25 mouse cellular contexts compared by ENCODE assay signal in genomic region chr12:72700013-72700412, GRCm38 (mm10). TPM values are rescaled to one million over a fixed set of nuclear protein-coding genes. Genes with fewer than 3 reads are reported as not detected.
DNase-seq lines count a peak whose midpoint lies in the region; ATAC-seq and TF ChIP-seq lines count a peak whose summit lies in the region.
"Had no signal": no experiment of that assay in that cellular context is flagged by ENCODE, and none has a peak within 500 bp of the region (broad histone marks: within the 10 kb centered on the region; RNA-seq: fewer than 3 reads in every experiment).

No protein-coding gene starts in this region.

- no peak for TF ChIP-seq POLR2A in brain, embryonic 14.5 days (IDR thresholded peaks at IDR 0.05; ENCODE audit: borderline replicate concordance, extremely low read depth, insufficient read depth, insufficient read length, poor library complexity, severe bottlenecking)

- no peaks in the 10 kb centered on the region for H3K9me3 ChIP-seq in hindbrain, embryonic 14.5 days (ENCODE audit: control insufficient read depth, low read length)
- H3K9me3 ChIP-seq in hindbrain, embryonic 10.5 days, result no peaks in the 10 kb centered on the region
- H3K9me3 ChIP-seq in midbrain, embryonic 13.5 days, result no peaks in the 10 kb centered on the region
- H3K9me3 ChIP-seq in midbrain, embryonic 10.5 days (replicated peaks), result no peaks in the 10 kb centered on the region
- H3K9me3 ChIP-seq in midbrain, postnatal 0 days (ENCODE audit: low read length), result no peaks in the 10 kb centered on the region
- H3K9me3 ChIP-seq: embryonic facial prominence, embryonic 12.5 days; forebrain, embryonic 15.5 days; heart, embryonic 10.5 days had no signal

- H3K27me3 ChIP-seq in hindbrain, embryonic 14.5 days (ENCODE audit: control insufficient read depth, insufficient read depth, low read length), result no peaks in the 10 kb centered on the region
- H3K27me3 ChIP-seq in hindbrain, embryonic 10.5 days (ENCODE audit: insufficient read depth, poor library complexity, severe bottlenecking), result no peaks in the 10 kb centered on the region
- H3K27me3 ChIP-seq in midbrain, embryonic 13.5 days, result no peaks in the 10 kb centered on the region
- H3K27me3 ChIP-seq in midbrain, embryonic 10.5 days (ENCODE audit: low read depth, poor library complexity, severe bottlenecking), result no peaks in the 10 kb centered on the region
- H3K27me3 ChIP-seq in midbrain, postnatal 0 days (ENCODE audit: insufficient read depth, low read length), result no peaks in the 10 kb centered on the region
- H3K27me3 ChIP-seq: embryonic facial prominence, embryonic 12.5 days; forebrain, embryonic 15.5 days had no signal

- no peak overlapping the region for H3K4me2 ChIP-seq in hindbrain, embryonic 14.5 days (replicated peaks)
- no peak overlapping the region for H3K4me2 ChIP-seq in midbrain, embryonic 13.5 days (replicated peaks)
- no peak overlapping the region for H3K4me2 ChIP-seq in midbrain, postnatal 0 days (ENCODE audit: low read depth, low read length, poor library complexity, severe bottlenecking)
- H3K4me2 ChIP-seq: embryonic facial prominence, embryonic 12.5 days; forebrain, embryonic 15.5 days had no signal

- no peak for TF ChIP-seq CTCF in brain, embryonic 14.5 days (IDR thresholded peaks at IDR 0.05; ENCODE audit: borderline replicate concordance, extremely low read depth, insufficient read depth, insufficient read length)
- TF ChIP-seq CTCF in midbrain, postnatal 0 days (IDR thresholded peaks at IDR 0.05), result no peak

- no peak for DNase-seq in hindbrain, embryonic 14.5 days (ENCODE audit: low spot score)
- no peak for DNase-seq in hindbrain, embryonic 10.5 days (ENCODE audit: low spot score)
- DNase-seq in midbrain, embryonic 10.5 days (ENCODE audit: low spot score), result no peak
- peak; percentile 40 for DNase-seq in brain, embryonic 14.5 days (ENCODE audit: low read depth)
- peak; percentile 48 for DNase-seq in midbrain, postnatal 0 days (ENCODE audit: low spot score)
- DNase-seq in lung, postnatal 25 days (ENCODE audit: low spot score), result no peak
- no peak for DNase-seq in frontal cortex, postnatal 36 days (ENCODE audit: low spot score in 2 of 2)
- DNase-seq: adrenal gland, postnatal 10 days; cerebellum, adult 11-12 months; cerebellum, adult 9-10 months; gastrocnemius, postnatal 10 days; heart, adult 18-20 months; heart, postnatal 10 days; heart, postnatal 4 days had no signal

- ATAC-seq in hindbrain, embryonic 14.5 days (ENCODE audit: low FRiP score), result peak; percentile 79; the same call in 1 of the 2 replicates
- ATAC-seq in midbrain, embryonic 13.5 days, result 0 out of 2 replicates have a peak, but pooled peaks have one; percentile 34
- ATAC-seq in midbrain, postnatal 0 days (ENCODE audit: low FRiP score), result peak; percentile 41; the same call in 1 of the 2 replicates
- ATAC-seq: forebrain, embryonic 15.5 days; inflammation-experienced regulatory T-cells, adult 6 months had no signal

- no peak overlapping the region for H3K4me3 ChIP-seq in hindbrain, embryonic 14.5 days (replicated peaks; ENCODE audit: low read length)
- H3K4me3 ChIP-seq in hindbrain, embryonic 10.5 days, result no peak overlapping the region
- H3K4me3 ChIP-seq in midbrain, embryonic 13.5 days (replicated peaks), result no peak overlapping the region
- H3K4me3 ChIP-seq in midbrain, embryonic 10.5 days, result no peak overlapping the region
- no peak overlapping the region for H3K4me3 ChIP-seq in midbrain, postnatal 0 days (ENCODE audit: low read depth, low read length)
- H3K4me3 ChIP-seq: embryonic facial prominence, embryonic 12.5 days; forebrain, embryonic 15.5 days; heart, embryonic 10.5 days had no signal

- 24% methylated on average over 1 of the region's 1 CpGs for WGBS in hindbrain, embryonic 14.5 days
- 39% methylated on average over 1 of the region's 1 CpGs for WGBS in hindbrain, embryonic 10.5 days
- 21% methylated on average over 1 of the region's 1 CpGs for WGBS in midbrain, embryonic 13.5 days
- 44% methylated on average over 1 of the region's 1 CpGs for WGBS in midbrain, embryonic 10.5 days
- 16% methylated on average over 1 of the region's 1 CpGs for WGBS in midbrain, postnatal 0 days

- H3K4me1 ChIP-seq in hindbrain, embryonic 14.5 days (replicated peaks; ENCODE audit: control insufficient read depth, insufficient read depth, low read length), result no peaks in the 10 kb centered on the region
- H3K4me1 ChIP-seq in hindbrain, embryonic 10.5 days (replicated peaks), result no peaks in the 10 kb centered on the region
- no peaks in the 10 kb centered on the region for H3K4me1 ChIP-seq in midbrain, embryonic 13.5 days (replicated peaks)
- H3K4me1 ChIP-seq in midbrain, embryonic 10.5 days, result peaks cover 4% of the 10 kb centered on the region; the same call in 1 of the 2 replicates
- H3K4me1 ChIP-seq in midbrain, postnatal 0 days (ENCODE audit: insufficient read depth, low read length), result no peaks in the 10 kb centered on the region
- H3K4me1 ChIP-seq: embryonic facial prominence, embryonic 12.5 days; forebrain, embryonic 15.5 days had no signal

- H3K27ac ChIP-seq in hindbrain, embryonic 14.5 days, result no peak overlapping the region
- H3K27ac ChIP-seq in hindbrain, embryonic 10.5 days, result no peak overlapping the region
- H3K27ac ChIP-seq in midbrain, embryonic 13.5 days, result no peak overlapping the region
- no peak overlapping the region for H3K27ac ChIP-seq in midbrain, embryonic 10.5 days (replicated peaks)
- no peak overlapping the region for H3K27ac ChIP-seq in midbrain, postnatal 0 days (ENCODE audit: low read depth, low read length)
- H3K27ac ChIP-seq: embryonic facial prominence, embryonic 12.5 days; forebrain, embryonic 15.5 days; heart, embryonic 10.5 days had no signal

- no peaks in the 10 kb centered on the region for H3K36me3 ChIP-seq in hindbrain, embryonic 14.5 days (replicated peaks; ENCODE audit: control insufficient read depth, insufficient read depth)
- H3K36me3 ChIP-seq in hindbrain, embryonic 10.5 days, result no peaks in the 10 kb centered on the region
- no peaks in the 10 kb centered on the region for H3K36me3 ChIP-seq in midbrain, embryonic 13.5 days
- H3K36me3 ChIP-seq in midbrain, embryonic 10.5 days, result no peaks in the 10 kb centered on the region
- H3K36me3 ChIP-seq in midbrain, postnatal 0 days (ENCODE audit: insufficient read depth, low read length), result no peaks in the 10 kb centered on the region
- H3K36me3 ChIP-seq: embryonic facial prominence, embryonic 12.5 days; forebrain, embryonic 15.5 days; heart, embryonic 10.5 days had no signal

- H3K9ac ChIP-seq in hindbrain, embryonic 14.5 days, result no peak overlapping the region
- no peak overlapping the region for H3K9ac ChIP-seq in midbrain, embryonic 13.5 days (replicated peaks)
- H3K9ac ChIP-seq in midbrain, postnatal 0 days (replicated peaks; ENCODE audit: low read length, poor library complexity, severe bottlenecking), result no peak overlapping the region
- H3K9ac ChIP-seq: embryonic facial prominence, embryonic 12.5 days; forebrain, embryonic 15.5 days had no signal

RNA-seq across cellular contexts. Expression of gene Dhrs7, which starts 35.3 kb away (rescaled TPM):
- polyA plus RNA-seq in hindbrain, embryonic 14.5 days (2014; fragmentation: Nextera tagmentation; extraction: Ambion mirVana), result 15.8 and 16.9 TPM in 2 replicates
- 7.5 and 10.1 TPM in 2 replicates for polyA plus RNA-seq in hindbrain, embryonic 10.5 days (2016; fragmentation: Nextera tagmentation; extraction: Ambion mirVana)
- polyA plus RNA-seq in midbrain, embryonic 13.5 days (2015; fragmentation: Nextera tagmentation; extraction: Ambion mirVana), result 9.0 and 11.7 TPM in 2 replicates
- polyA plus RNA-seq in midbrain, embryonic 10.5 days (2016; fragmentation: Nextera tagmentation; extraction: Ambion mirVana), result 12.6 and 13.2 TPM in 2 replicates
- 6.0 and 6.8 TPM in 2 replicates for polyA plus RNA-seq in brain, embryonic 14.5 days (2012; rRNA removed)
- 10.5 and 12.3 TPM in 2 replicates for total RNA-seq in midbrain, postnatal 0 days (2014; rRNA removed)
- polyA plus RNA-seq in midbrain, postnatal 0 days (2015; fragmentation: Nextera tagmentation; extraction: Ambion mirVana), result 26.3 and 28.5 TPM in 2 replicates

RNA-seq across cellular contexts. Expression of gene Gm4756, which starts 50.6 kb away (rescaled TPM):
- polyA plus RNA-seq in hindbrain, embryonic 14.5 days (2014; fragmentation: Nextera tagmentation; extraction: Ambion mirVana), result not detected in 2 replicates
- polyA plus RNA-seq in hindbrain, embryonic 10.5 days (2016; fragmentation: Nextera tagmentation; extraction: Ambion mirVana), result not detected in 2 replicates
- polyA plus RNA-seq in midbrain, embryonic 13.5 days (2015; fragmentation: Nextera tagmentation; extraction: Ambion mirVana), result not detected in 2 replicates
- not detected in 2 replicates for polyA plus RNA-seq in midbrain, embryonic 10.5 days (2016; fragmentation: Nextera tagmentation; extraction: Ambion mirVana)
- polyA plus RNA-seq in brain, embryonic 14.5 days (2012; rRNA removed), result not detected in 2 replicates
- total RNA-seq in midbrain, postnatal 0 days (2014; rRNA removed), result not detected in 2 replicates
- polyA plus RNA-seq in midbrain, postnatal 0 days (2015; fragmentation: Nextera tagmentation; extraction: Ambion mirVana), result not detected in 2 replicates
- total RNA-seq: adrenal gland, postnatal 10 days; adrenal gland, postnatal 4 days; gastrocnemius, postnatal 10 days; gastrocnemius, postnatal 4 days; heart, adult 18-20 months; heart, postnatal 10 days; heart, postnatal 4 days; MEL had no signal
- polyA plus RNA-seq: C2C12; embryonic facial prominence, embryonic 12.5 days; forebrain, embryonic 11.5 days; forebrain, embryonic 15.5 days; heart, embryonic 10.5 days; heart, embryonic 14.5 days had no signal

RNA-seq across cellular contexts. Expression of gene Ppm1a, which starts 57.2 kb away (rescaled TPM):
- polyA plus RNA-seq in hindbrain, embryonic 14.5 days (2014; fragmentation: Nextera tagmentation; extraction: Ambion mirVana), result 109 and 125 TPM in 2 replicates
- polyA plus RNA-seq in hindbrain, embryonic 10.5 days (2016; fragmentation: Nextera tagmentation; extraction: Ambion mirVana), result 43.9 and 54.3 TPM in 2 replicates
- polyA plus RNA-seq in midbrain, embryonic 13.5 days (2015; fragmentation: Nextera tagmentation; extraction: Ambion mirVana), result 47.3 and 57.7 TPM in 2 replicates
- polyA plus RNA-seq in midbrain, embryonic 10.5 days (2016; fragmentation: Nextera tagmentation; extraction: Ambion mirVana), result 41.7 and 48.2 TPM in 2 replicates
- polyA plus RNA-seq in brain, embryonic 14.5 days (2012; rRNA removed), result 113 and 137 TPM in 2 replicates
- 170 and 198 TPM in 2 replicates for total RNA-seq in midbrain, postnatal 0 days (2014; rRNA removed)
- 70.6 and 79.3 TPM in 2 replicates for polyA plus RNA-seq in midbrain, postnatal 0 days (2015; fragmentation: Nextera tagmentation; extraction: Ambion mirVana)

Comparison
In these comparisons a context has a peak if more than half of its experiments do, and no peak if none do; other contexts are left out.
1. DNase-seq: peak in brain, embryonic 14.5 days (single experiment) and midbrain, postnatal 0 days (single experiment); none in hindbrain, embryonic 14.5 days (single experiment), hindbrain, embryonic 10.5 days (single experiment), midbrain, embryonic 10.5 days (single experiment), lung, postnatal 25 days (single experiment) and frontal cortex, postnatal 36 days (0 of 2).
2. Peak in every context shown above with its lines, with median percentiles within 50 percentile points of each other: ATAC-seq.